Mouse (Mus musculus) cortical plate, adult 2 months (tissue): ENCODE results near the gene Pgrmc1.
A peak's percentile ranks its signal among the peaks of the same experiment; 100 is the strongest.

Experiments
- CTCF ChIP-seq: fragments of 200-500 bp; IDR thresholded peaks from 2 replicates; pipeline ENCODE4 v1.5.1; 2011; ENCODE audit warnings: mild to moderate bottlenecking, control low read depth, low read length; ENCODE audit not compliant: insufficient read depth; ENCODE audit errors: extremely low read depth
- POLR2A ChIP-seq: fragments of 200-500 bp; IDR thresholded peaks from 2 replicates; pipeline ENCODE4 v1.6.1; 2011; ENCODE audit warnings: mild to moderate bottlenecking, low read length, control low read depth; ENCODE audit not compliant: insufficient read depth; ENCODE audit errors: extremely low read depth

- TF ChIP-seq POLR2A (no peak), CTCF (peak; percentile 72)
Measured at GRCm38 (mm10) chrX:36561650-36562049, 36.4 kb upstream of the Pgrmc1 start.
